20 mouse cellular contexts compared by ENCODE assay signal in genomic region chr5:136649655-136650054, GRCm38 (mm10). TPM values are rescaled to one million over a fixed set of nuclear protein-coding genes. Genes with fewer than 3 reads are reported as not detected.
"Had no signal": no experiment of that assay in that cellular context is flagged by ENCODE, and none has a peak within 500 bp of the region (broad histone marks: within the 10 kb centered on the region; RNA-seq: fewer than 3 reads in every experiment).

No protein-coding gene starts in this region.

- H3K9ac ChIP-seq: limb, embryonic 12.5 days; liver, embryonic 13.5 days; liver, postnatal 0 days; lung, embryonic 15.5 days had no signal

- H3K9me3 ChIP-seq: liver, embryonic 13.5 days; lung, embryonic 15.5 days had no signal

- H3K27ac ChIP-seq: kidney, postnatal 0 days; limb, embryonic 12.5 days; liver, embryonic 13.5 days; lung, embryonic 15.5 days; macrophage; stomach, postnatal 0 days had no signal

- H3K4me1 ChIP-seq: liver, embryonic 13.5 days; lung, embryonic 15.5 days had no signal

- H3K36me3 ChIP-seq: limb, embryonic 12.5 days; liver, embryonic 13.5 days; lung, embryonic 15.5 days had no signal

- H3K4me2 ChIP-seq: limb, embryonic 12.5 days; liver, embryonic 13.5 days; lung, embryonic 15.5 days had no signal

- H3K4me3 ChIP-seq: limb, embryonic 12.5 days; liver, embryonic 13.5 days; lung, embryonic 15.5 days had no signal

- ATAC-seq: liver, postnatal 0 days; midbrain, embryonic 16.5 days had no signal

- DNase-seq: kidney, adult 11 months; kidney, adult 9 months; kidney, postnatal 36 days; layer of hippocampus, adult 9-11 months; liver; liver, embryonic 13.5 days; liver, postnatal 0 days; lung, postnatal 14 days; right cerebral cortex, postnatal 14 days; thymus, postnatal 14 days had no signal

- H3K27me3 ChIP-seq: limb, embryonic 12.5 days; liver, embryonic 13.5 days; lung, embryonic 15.5 days had no signal

RNA-seq across cellular contexts. Expression of gene Myl10, which starts 43.3 kb away (rescaled TPM):
- total RNA-seq: layer of hippocampus, adult 18-20 months; left cerebral cortex, postnatal 36 days had no signal
- polyA plus RNA-seq: kidney, postnatal 0 days; limb, embryonic 12.5 days; liver, embryonic 13.5 days; liver, postnatal 0 days; macrophage; midbrain, embryonic 16.5 days; neural tube, embryonic 11.5 days; spleen, adult 2 months; stomach, postnatal 0 days had no signal
